Mouse (Mus musculus): ENCODE measurements at regions not wholly inside any gene's neighbourhood (a gene's known extent, or its start where the extent isn't known, plus 50 kb on each side); places are given as distances from the start of the nearest gene placed in this dataset.
A peak's percentile ranks its signal among the peaks of the same experiment; 100 is the strongest.

DNA sequence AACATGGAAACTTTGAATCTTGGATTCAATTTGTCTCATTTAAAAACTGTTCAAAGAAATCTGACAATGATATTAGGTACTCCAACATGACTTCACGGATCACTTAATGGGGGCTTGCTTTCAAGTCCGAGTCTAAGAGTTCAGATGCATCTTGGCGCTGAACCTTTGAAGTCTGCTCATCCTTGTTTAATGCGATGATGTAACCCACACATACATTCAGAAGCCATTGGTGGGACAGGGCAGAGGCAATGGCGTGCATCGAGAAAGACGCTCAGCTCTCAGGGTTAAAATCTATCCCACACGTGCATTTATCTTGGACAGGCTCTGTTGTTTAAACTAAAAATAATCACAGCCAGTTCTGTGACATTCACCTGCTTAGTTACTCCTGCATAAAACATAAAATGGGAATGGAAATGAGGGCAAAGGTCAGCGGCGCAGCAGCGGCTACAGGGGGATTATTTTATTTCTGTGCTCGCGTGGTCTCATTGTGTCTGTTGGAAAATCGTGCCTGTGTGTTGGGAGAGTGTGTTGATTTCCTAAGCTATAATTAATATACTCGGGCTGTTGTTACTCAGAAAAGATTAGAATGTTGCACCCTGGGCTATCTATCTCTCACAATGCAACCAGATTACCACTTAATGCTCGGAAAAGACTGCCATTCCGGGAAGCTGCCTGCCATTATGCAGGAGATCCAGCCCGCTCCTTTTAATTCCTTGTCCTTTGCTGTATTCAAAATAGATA lies 754.5 kb downstream of the Nedd1 start:
- Histone ChIP-seq H3K4me3 (ENCODE audit: low read depth, low read length) (no peak overlapping the region), H3K27ac (ENCODE audit: low read length) (no peak overlapping the region), H3K36me3 (ENCODE audit: insufficient read depth, low read length) (no peaks in the 10 kb centered on the region), H3K9me3 (ENCODE audit: low read length) (no peaks in the 10 kb centered on the region), H3K4me2 (replicated peaks; ENCODE audit: low read depth, low read length) (no peak overlapping the region), H3K27me3 (replicated peaks; ENCODE audit: insufficient read depth, low read length) (no peaks in the 10 kb centered on the region), H3K4me1 (ENCODE audit: insufficient read depth, low read depth, low read length) (no peaks in the 10 kb centered on the region), H3K9ac (replicated peaks; ENCODE audit: low read depth) (no peak overlapping the region)
- ATAC-seq, result no peak
- no peak for TF ChIP-seq CTCF (IDR thresholded peaks at IDR 0.05)
- no peak for TF ChIP-seq EP300 (IDR thresholded peaks at IDR 0.05)
- WGBS, result 85% methylated on average over 18 of the region's 18 CpGs
- DNase-seq (ENCODE audit: low spot score), result no peak

DNA sequence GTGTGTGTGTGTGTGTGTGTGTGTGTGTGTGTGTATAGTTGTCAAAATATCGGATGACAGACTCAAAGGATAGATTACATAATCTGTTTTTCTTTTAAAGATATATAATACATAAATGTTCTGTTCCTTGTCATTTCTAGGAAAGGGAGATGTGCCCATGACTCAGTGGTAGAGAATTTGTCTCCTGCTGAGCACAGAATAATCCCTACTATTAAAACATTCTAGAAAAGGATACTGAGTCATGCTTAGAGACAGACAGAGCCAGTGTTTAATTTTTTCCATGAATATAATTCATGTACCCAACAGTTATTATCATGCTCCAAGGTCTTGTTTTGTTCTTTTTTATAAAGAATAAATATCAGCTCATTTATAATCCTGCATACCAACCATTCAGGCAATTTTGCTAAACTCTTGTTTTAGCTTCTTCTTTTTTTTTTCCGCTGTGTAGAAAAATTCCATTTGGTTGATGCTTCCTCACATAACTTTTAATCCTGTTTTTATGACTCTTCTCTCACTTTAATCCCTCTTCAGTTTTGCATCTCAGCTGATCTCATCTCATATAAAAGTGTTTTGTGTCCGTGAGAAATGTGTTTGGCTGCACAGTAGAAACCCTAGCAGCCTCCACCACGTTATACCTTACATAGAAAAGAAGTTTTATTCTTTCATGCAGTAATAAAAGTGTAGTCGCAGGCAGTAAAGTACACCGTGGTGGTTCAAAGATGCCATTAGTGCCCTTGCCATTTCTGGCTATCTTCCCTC lies 762.3 kb downstream of the Nedd1 start:
- TF ChIP-seq EP300 (IDR thresholded peaks at IDR 0.05) (no peak), CTCF (IDR thresholded peaks at IDR 0.05) (no peak)
- H3K27me3 ChIP-seq (replicated peaks; ENCODE audit: insufficient read depth, low read length), result no peaks in the 10 kb centered on the region
- no peak overlapping the region for H3K27ac ChIP-seq (ENCODE audit: low read length)
- WGBS, result 77% methylated on average over 6 of the region's 6 CpGs
- H3K4me2 ChIP-seq (replicated peaks; ENCODE audit: low read depth, low read length), result no peak overlapping the region
- no peak overlapping the region for H3K9ac ChIP-seq (replicated peaks; ENCODE audit: low read depth)
- H3K4me1 ChIP-seq (ENCODE audit: insufficient read depth, low read depth, low read length), result no peaks in the 10 kb centered on the region
- ATAC-seq (no peak), DNase-seq (ENCODE audit: low spot score) (no peak)
- no peaks in the 10 kb centered on the region for H3K9me3 ChIP-seq (ENCODE audit: low read length)
- no peak overlapping the region for H3K4me3 ChIP-seq (ENCODE audit: low read depth, low read length)
- no peaks in the 10 kb centered on the region for H3K36me3 ChIP-seq (ENCODE audit: insufficient read depth, low read length)

DNA sequence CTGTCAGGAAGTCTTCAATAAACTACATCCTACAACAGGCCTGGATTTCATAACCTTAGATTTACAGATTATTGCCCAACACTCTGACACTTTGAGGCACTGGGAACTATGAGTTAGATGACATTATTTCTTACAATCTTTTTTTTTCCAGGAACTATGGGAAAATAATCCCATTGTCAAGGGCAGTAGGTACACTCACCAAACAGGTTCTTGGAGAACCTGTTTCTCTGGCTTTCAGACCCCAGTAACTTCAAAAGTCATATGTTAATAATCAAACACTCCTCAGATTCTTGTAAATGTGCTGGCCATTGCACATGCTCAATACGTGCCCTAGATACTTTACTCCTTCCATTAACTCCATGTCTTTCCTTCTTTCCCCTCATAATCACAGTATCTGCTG lies 769.1 kb downstream of the Nedd1 start:
- Histone ChIP-seq H3K9me3 (ENCODE audit: low read length) (no peaks in the 10 kb centered on the region), H3K9ac (replicated peaks; ENCODE audit: low read depth) (no peak overlapping the region), H3K4me1 (ENCODE audit: insufficient read depth, low read depth, low read length) (no peaks in the 10 kb centered on the region), H3K4me3 (ENCODE audit: low read depth, low read length) (no peak overlapping the region), H3K36me3 (ENCODE audit: insufficient read depth, low read length) (no peaks in the 10 kb centered on the region), H3K27me3 (replicated peaks; ENCODE audit: insufficient read depth, low read length) (no peaks in the 10 kb centered on the region), H3K27ac (ENCODE audit: low read length) (no peak overlapping the region), H3K4me2 (replicated peaks; ENCODE audit: low read depth, low read length) (no peak overlapping the region)
- WGBS, result 61% methylated on average over 1 of the region's 1 CpGs
- no peak for TF ChIP-seq CTCF (IDR thresholded peaks at IDR 0.05)
- TF ChIP-seq EP300 (IDR thresholded peaks at IDR 0.05), result peak; percentile 66
- ATAC-seq (peak; percentile 78), DNase-seq (ENCODE audit: low spot score) (peak; percentile 70)

DNA sequence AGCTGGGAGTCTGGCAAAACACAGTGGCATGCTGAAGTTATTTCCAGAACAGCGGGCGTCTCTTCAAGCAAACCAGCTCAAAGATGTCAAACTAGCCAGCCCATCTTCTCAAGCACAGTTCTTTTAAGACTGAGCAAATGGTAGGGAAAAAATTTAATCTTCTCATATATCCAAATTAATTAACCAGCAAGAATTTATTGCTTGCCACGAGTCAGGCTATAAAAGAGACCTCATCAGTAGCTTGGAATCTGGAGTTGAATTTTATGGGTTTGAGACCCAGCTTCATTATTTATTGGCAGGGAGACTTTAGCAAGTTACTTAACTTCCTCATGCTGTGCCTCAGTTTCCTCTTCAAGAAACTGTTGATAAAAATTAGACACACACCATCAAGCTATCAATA lies 742.5 kb upstream of the Tmpo start:
- H3K27me3 ChIP-seq (replicated peaks; ENCODE audit: insufficient read depth, low read length), result no peaks in the 10 kb centered on the region
- no peak overlapping the region for H3K4me3 ChIP-seq (ENCODE audit: low read depth, low read length)
- H3K36me3 ChIP-seq (ENCODE audit: insufficient read depth, low read length), result no peaks in the 10 kb centered on the region
- H3K9ac ChIP-seq (replicated peaks; ENCODE audit: low read depth), result no peak overlapping the region
- H3K27ac ChIP-seq (ENCODE audit: low read length), result no peak overlapping the region
- H3K9me3 ChIP-seq (ENCODE audit: low read length), result no peaks in the 10 kb centered on the region
- WGBS, result 80% methylated on average over 3 of the region's 3 CpGs
- DNase-seq (ENCODE audit: low spot score) (no peak), ATAC-seq (no peak)
- H3K4me2 ChIP-seq (replicated peaks; ENCODE audit: low read depth, low read length), result no peak overlapping the region
- H3K4me1 ChIP-seq (ENCODE audit: insufficient read depth, low read depth, low read length), result no peaks in the 10 kb centered on the region
- no peak for TF ChIP-seq CTCF (IDR thresholded peaks at IDR 0.05)
- TF ChIP-seq EP300 (IDR thresholded peaks at IDR 0.05), result no peak

DNA sequence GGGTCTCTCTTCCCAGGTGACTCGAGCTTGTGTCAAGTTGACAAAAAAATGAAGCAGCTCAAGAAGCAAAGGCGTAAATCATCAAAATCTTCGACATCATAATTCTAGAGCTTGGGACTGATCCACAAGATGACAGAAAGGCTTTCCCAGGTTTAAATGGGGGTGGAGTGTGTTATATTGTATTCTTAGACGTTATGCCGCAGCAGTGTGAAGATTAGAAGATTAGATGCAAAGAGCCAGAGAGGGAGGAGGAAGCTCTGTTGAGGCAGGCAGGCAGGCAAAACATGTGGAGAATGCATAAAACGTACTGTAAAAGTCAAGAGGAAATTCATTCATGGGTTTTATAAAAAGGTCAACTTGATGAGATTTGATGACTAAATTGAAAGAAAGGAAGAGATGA lies 708.7 kb upstream of the Tmpo start:
- Histone ChIP-seq H3K27me3 (replicated peaks; ENCODE audit: insufficient read depth, low read length) (no peaks in the 10 kb centered on the region), H3K9ac (replicated peaks; ENCODE audit: low read depth) (no peak overlapping the region), H3K27ac (ENCODE audit: low read length) (no peak overlapping the region), H3K9me3 (ENCODE audit: low read length) (no peaks in the 10 kb centered on the region), H3K36me3 (ENCODE audit: insufficient read depth, low read length) (no peaks in the 10 kb centered on the region), H3K4me1 (ENCODE audit: insufficient read depth, low read depth, low read length) (no peaks in the 10 kb centered on the region), H3K4me3 (ENCODE audit: low read depth, low read length) (no peak overlapping the region), H3K4me2 (replicated peaks; ENCODE audit: low read depth, low read length) (no peak overlapping the region)
- ATAC-seq, result no peak
- DNase-seq (ENCODE audit: low spot score), result no peak
- WGBS, result 77% methylated on average over 6 of the region's 6 CpGs
- TF ChIP-seq CTCF (IDR thresholded peaks at IDR 0.05) (no peak), EP300 (IDR thresholded peaks at IDR 0.05) (no peak)

DNA sequence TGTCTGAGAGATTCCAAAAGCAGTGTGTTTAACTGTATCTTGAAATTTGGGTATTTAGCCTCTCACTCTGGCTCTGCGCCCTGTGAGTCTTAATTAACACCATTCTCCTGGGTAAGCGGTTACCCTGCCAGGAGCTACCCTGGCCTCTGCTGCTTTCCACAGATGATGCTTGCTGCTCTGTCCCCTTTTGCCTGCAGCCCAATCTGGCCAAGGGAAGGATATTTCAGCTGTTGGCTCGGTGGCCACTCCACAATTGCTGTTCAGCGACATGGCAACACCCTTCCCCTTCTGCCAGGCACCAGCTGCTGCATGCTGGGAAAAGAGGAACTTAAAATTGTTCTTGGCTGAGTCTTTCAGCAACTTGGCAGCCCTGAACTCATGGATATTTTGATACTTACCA lies 707.4 kb upstream of the Tmpo start:
- Histone ChIP-seq H3K4me1 (ENCODE audit: insufficient read depth, low read depth, low read length) (no peaks in the 10 kb centered on the region), H3K27me3 (replicated peaks; ENCODE audit: insufficient read depth, low read length) (no peaks in the 10 kb centered on the region), H3K9ac (replicated peaks; ENCODE audit: low read depth) (no peak overlapping the region), H3K4me3 (ENCODE audit: low read depth, low read length) (no peak overlapping the region), H3K4me2 (replicated peaks; ENCODE audit: low read depth, low read length) (no peak overlapping the region), H3K9me3 (ENCODE audit: low read length) (no peaks in the 10 kb centered on the region), H3K27ac (ENCODE audit: low read length) (no peak overlapping the region), H3K36me3 (ENCODE audit: insufficient read depth, low read length) (no peaks in the 10 kb centered on the region)
- ATAC-seq (no peak), DNase-seq (ENCODE audit: low spot score) (no peak)
- no peak for TF ChIP-seq CTCF (IDR thresholded peaks at IDR 0.05)
- TF ChIP-seq EP300 (IDR thresholded peaks at IDR 0.05), result no peak
- 76% methylated on average over 4 of the region's 4 CpGs for WGBS
